Mouse (Mus musculus) kidney, embryonic 14.5 days (tissue): Measurements from ENCODE around the gene Fam120c. TPM values are rescaled to one million over a fixed set of nuclear protein-coding genes. Genes with fewer than 3 reads are reported as not detected.

ENCODE experiments used
- ATAC-seq: fragments of 200-750 bp; cut with Nextera tagmentation; 2 replicates; pipeline ENCODE4 v1.8.0; 2017; ENCODE audit warnings: moderate number of reproducible peaks, mild to moderate bottlenecking, moderate TSS enrichment, moderate library complexity; ENCODE audit not compliant: low FRiP score, low TSS enrichment
- H3K27ac ChIP-seq: fragments of 300-500 bp; sonication (generic); 2 replicates; pipeline ENCODE4 v1.5.1; 2014; ENCODE audit warnings: low read depth, mild to moderate bottlenecking, low read length, moderate library complexity, mixed read lengths
- H3K27me3 ChIP-seq: fragments of 300-500 bp; sonication (generic); 2 replicates; pipeline ENCODE4 v1.6.1; 2014; ENCODE audit warnings: mild to moderate bottlenecking, low read length; ENCODE audit not compliant: control insufficient read depth, insufficient read depth
- H3K36me3 ChIP-seq: fragments of 300-500 bp; sonication (generic); 2 replicates; pipeline ENCODE4 v1.6.1; 2014; ENCODE audit warnings: low read length, mixed read lengths; ENCODE audit not compliant: control insufficient read depth, insufficient read depth
- H3K4me1 ChIP-seq: fragments of 300-500 bp; sonication (generic); 2 replicates; pipeline ENCODE4 v1.6.1; 2014; ENCODE audit warnings: low read length, mixed read lengths; ENCODE audit not compliant: control insufficient read depth, insufficient read depth
- H3K4me2 ChIP-seq: fragments of 300-500 bp; sonication (generic); replicated peaks from 2 replicates; pipeline ENCODE4 v1.6.1; 2014; ENCODE audit warnings: low read depth, mild to moderate bottlenecking, low read length
- H3K4me3 ChIP-seq: fragments of 300-500 bp; sonication (generic); 2 replicates; pipeline ENCODE4 v1.5.1; 2014; ENCODE audit warnings: mild to moderate bottlenecking, low read length
- H3K9ac ChIP-seq: fragments of 300-500 bp; sonication (generic); 2 replicates; pipeline ENCODE4 v1.6.1; 2014; ENCODE audit warnings: low read depth, mild to moderate bottlenecking, low read length, moderate library complexity
- H3K9me3 ChIP-seq: fragments of 300-500 bp; sonication (generic); 2 replicates; pipeline ENCODE4 v1.6.1; 2016; ENCODE audit warnings: low read length; ENCODE audit not compliant: control insufficient read depth
- WGBS: fragments of 180-500 bp; shearing (Covaris S2); extraction: QIAGEN DNeasy Blood & Tissue Kit; methylation state at CpG from one replicate; pipeline ENCODE4 v1.1.7; 2014; 5-methylcytosine and 5-hydroxymethylcytosine counted together
- polyA plus RNA-seq: library from polyadenylated mRNA; unstranded; fragments of >200 nt; fragmentation: Nextera tagmentation; extraction: Ambion mirVana; gene quantifications from 2 replicates; pipeline ENCODE4 v1.2.1, GENCODE M21; 2014

The Fam120c gene
- 2.8 and 4.8 TPM in 2 replicates for polyA plus RNA-seq

DNA sequence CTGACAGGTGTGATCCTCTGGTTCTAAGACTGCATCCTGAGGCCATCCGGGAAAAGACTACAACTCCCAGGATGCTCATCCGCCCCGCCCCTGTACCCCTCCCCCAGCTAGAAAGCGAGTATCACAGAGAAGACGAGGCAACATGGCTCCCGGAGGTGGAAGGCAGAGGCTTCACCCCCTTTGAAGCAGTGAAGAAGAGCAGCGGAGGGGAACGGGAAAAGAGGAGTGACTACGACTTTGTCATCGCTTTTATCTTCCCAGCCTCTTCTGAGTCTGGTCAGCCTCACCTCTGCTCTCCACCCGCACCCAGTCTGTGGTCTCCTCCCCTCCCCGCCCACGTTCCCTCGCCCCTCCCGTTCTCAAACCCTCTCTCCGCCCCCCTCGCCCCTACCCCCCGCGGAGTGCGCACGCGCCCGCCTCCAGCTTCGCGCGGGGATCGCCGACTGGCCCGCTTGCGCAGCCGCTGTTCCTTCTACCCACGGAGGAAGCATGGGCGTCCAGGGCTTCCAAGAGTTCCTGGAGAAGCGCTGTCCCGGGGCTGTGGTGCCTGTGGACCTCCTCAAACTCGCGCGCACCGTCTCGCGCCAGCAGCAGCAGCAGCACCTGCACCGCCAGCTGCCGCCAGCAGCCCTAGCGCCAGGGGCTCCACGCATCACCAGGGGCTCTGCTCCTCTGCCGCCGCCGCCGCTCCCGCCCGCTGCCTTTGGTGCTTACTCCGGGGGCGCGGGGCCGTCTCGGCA lies at the start of gene Fam120c:
Gene Fam120c, plus strand, starts transcription at position 415 of the 740 bp plus-strand sequence.
- Histone ChIP-seq H3K36me3 (no peaks in the 10 kb centered on the region), H3K4me3 (peak within 1 kb of the TSS; percentile 67), H3K4me2 (peak within 1 kb of the TSS; percentile 62), H3K27ac (peak within 1 kb of the TSS; percentile 62; the same call in 1 of the 2 replicates), H3K9ac (peak within 1 kb of the TSS; percentile 66), H3K9me3 (no peaks in the 10 kb centered on the region), H3K4me1 (no peaks in the 10 kb centered on the region), H3K27me3 (no peaks in the 10 kb centered on the region)
- WGBS, result 27% methylated on average over 46 of the region's 56 CpGs
- peak; percentile 96 for ATAC-seq

DNA sequence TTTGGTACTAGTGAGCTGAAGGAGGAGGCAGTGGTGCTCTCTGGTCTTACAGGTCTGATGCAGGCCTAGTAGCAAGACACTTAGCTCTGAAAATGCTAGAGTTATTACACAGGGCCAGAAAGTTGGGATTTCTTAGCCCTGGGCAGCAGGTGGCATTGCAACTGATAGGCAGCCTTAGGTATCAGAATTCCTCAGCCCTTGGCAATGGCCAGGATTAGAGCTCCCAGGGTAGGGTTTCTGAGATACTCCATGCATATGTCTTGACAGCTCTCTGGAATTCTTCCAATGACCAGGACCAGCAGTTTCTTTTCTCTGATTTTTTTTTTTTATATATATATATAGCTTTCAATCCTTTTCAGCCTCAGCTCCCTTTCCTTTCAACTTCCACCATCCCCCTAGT lies 45.6 kb upstream of the Fam120c start:
- Histone ChIP-seq H3K9ac (no peak overlapping the region), H3K27me3 (no peaks in the 10 kb centered on the region), H3K4me2 (no peak overlapping the region), H3K4me1 (no peaks in the 10 kb centered on the region), H3K27ac (no peak overlapping the region), H3K4me3 (no peak overlapping the region), H3K36me3 (no peaks in the 10 kb centered on the region), H3K9me3 (no peaks in the 10 kb centered on the region)
- ATAC-seq, result no peak

DNA sequence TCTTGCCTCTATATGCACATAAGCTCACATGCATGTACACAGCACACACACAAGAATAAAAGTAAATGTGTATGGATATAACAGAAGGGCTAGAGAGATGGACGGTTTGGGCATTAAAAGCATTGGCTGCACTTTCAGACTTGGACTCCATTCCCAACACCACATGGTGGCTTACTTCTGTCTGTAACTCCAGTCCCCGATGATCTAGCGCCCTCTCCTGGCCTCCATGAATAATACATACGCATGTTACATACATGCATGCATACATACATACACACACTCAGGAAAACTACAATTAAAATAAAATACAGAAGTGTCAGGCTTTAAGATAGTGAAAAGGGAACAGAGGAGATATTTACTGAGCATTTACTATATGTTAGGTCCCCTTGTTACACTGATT lies 30.2 kb upstream of the Fam120c start:
- no peak overlapping the region for H3K27ac ChIP-seq
- no peaks in the 10 kb centered on the region for H3K36me3 ChIP-seq
- H3K9me3 ChIP-seq, result no peaks in the 10 kb centered on the region
- no peaks in the 10 kb centered on the region for H3K4me1 ChIP-seq
- no peak overlapping the region for H3K9ac ChIP-seq
- no peaks in the 10 kb centered on the region for H3K27me3 ChIP-seq
- H3K4me2 ChIP-seq, result no peak overlapping the region
- WGBS, result 78% methylated on average over 4 of the region's 4 CpGs
- no peak overlapping the region for H3K4me3 ChIP-seq
- no peak for ATAC-seq

DNA sequence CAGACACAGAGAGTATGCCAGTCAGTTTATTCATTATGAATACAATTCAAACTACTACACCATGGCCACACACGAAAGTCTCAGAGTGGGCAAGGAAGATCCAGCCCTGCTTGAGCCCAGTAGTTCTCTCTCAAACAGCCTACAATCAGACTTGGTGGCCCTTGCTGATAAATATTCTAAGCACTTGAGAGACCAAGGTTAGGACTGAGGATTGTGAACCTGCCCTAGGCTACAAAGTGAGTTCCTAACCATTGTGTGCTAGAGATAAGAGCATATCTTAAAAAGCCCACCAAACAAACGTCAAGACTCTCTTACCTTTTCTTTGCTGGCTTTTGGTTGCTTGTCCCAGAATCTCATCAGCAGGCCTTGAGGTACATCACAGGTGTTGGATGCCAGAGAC lies 10.4 kb upstream of the Fam120c start:
- Histone ChIP-seq H3K27ac (no peak overlapping the region), H3K9me3 (no peaks in the 10 kb centered on the region), H3K4me2 (no peak overlapping the region), H3K4me1 (no peaks in the 10 kb centered on the region), H3K27me3 (0 out of 2 replicates have a peak, but pooled peaks cover 2% of the 10 kb centered on the region), H3K9ac (no peak overlapping the region), H3K36me3 (no peaks in the 10 kb centered on the region), H3K4me3 (no peak overlapping the region)
- WGBS, result 75% methylated on average over 2 of the region's 2 CpGs
- ATAC-seq, result no peak

- WGBS, result 74% methylated on average over 4 of the region's 4 CpGs
- Histone ChIP-seq H3K4me3 (no peak overlapping the region), H3K36me3 (no peaks in the 10 kb centered on the region), H3K27ac (no peak overlapping the region), H3K9ac (no peak overlapping the region), H3K27me3 (0 out of 2 replicates have a peak, but pooled peaks cover 2% of the 10 kb centered on the region), H3K4me1 (no peaks in the 10 kb centered on the region), H3K9me3 (no peaks in the 10 kb centered on the region), H3K4me2 (no peak overlapping the region)
- no peak for ATAC-seq
These were observed 6.2 kb upstream of the Fam120c start for GRCm38 (mm10) chrX:151337804-151338203.

- Histone ChIP-seq H3K9ac (peak overlapping the region; percentile 66), H3K9me3 (no peaks in the 10 kb centered on the region), H3K27me3 (no peaks in the 10 kb centered on the region), H3K4me2 (peak overlapping the region; percentile 62), H3K4me3 (peak overlapping the region; percentile 67), H3K27ac (peak overlapping the region; percentile 62; the same call in 1 of the 2 replicates), H3K4me1 (no peaks in the 10 kb centered on the region), H3K36me3 (no peaks in the 10 kb centered on the region)
- ATAC-seq, result peak; percentile 60
- 19% methylated on average over 28 of the region's 33 CpGs for WGBS
These were observed 568 bp downstream of the Fam120c start for GRCm38 (mm10) chrX:151344501-151344984.

- Histone ChIP-seq H3K36me3 (no peaks in the 10 kb centered on the region), H3K9ac (0 out of 2 replicates have a peak overlapping the region, but pooled peaks have one; percentile 66), H3K9me3 (no peaks in the 10 kb centered on the region), H3K27me3 (no peaks in the 10 kb centered on the region), H3K27ac (no peak overlapping the region), H3K4me2 (peak overlapping the region; percentile 62), H3K4me1 (no peaks in the 10 kb centered on the region), H3K4me3 (peak overlapping the region; percentile 67)
- 44% methylated on average over 11 of the region's 11 CpGs for WGBS
- no peak for ATAC-seq
These were observed 1.6 kb downstream of the Fam120c start for GRCm38 (mm10) chrX:151345333-151346125.

DNA sequence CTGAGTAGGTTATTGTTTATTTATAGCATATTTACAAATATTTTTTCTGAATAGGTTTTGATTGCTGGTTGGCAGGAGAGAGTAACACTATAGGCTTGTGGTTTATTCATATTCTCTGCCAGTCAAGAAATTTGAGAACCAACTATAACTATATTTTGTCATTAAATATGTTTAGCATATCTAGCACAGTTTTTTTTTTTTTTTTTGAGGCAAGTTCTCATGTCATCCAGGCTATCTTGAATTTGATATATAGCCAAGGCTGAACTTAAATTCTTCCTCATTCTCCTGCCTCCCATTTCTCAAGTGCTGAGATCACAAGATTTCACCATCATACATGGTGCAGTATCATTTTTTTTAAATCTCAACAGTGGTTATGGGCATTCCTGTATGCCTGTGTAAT lies 3.3 kb downstream of the Fam120c start:
- no peaks in the 10 kb centered on the region for H3K9me3 ChIP-seq
- H3K9ac ChIP-seq, result no peak overlapping the region
- no peaks in the 10 kb centered on the region for H3K36me3 ChIP-seq
- H3K4me3 ChIP-seq, result no peak overlapping the region
- H3K27me3 ChIP-seq, result no peaks in the 10 kb centered on the region
- no peak overlapping the region for H3K4me2 ChIP-seq
- no peak overlapping the region for H3K27ac ChIP-seq
- no peaks in the 10 kb centered on the region for H3K4me1 ChIP-seq
- ATAC-seq, result no peak

DNA sequence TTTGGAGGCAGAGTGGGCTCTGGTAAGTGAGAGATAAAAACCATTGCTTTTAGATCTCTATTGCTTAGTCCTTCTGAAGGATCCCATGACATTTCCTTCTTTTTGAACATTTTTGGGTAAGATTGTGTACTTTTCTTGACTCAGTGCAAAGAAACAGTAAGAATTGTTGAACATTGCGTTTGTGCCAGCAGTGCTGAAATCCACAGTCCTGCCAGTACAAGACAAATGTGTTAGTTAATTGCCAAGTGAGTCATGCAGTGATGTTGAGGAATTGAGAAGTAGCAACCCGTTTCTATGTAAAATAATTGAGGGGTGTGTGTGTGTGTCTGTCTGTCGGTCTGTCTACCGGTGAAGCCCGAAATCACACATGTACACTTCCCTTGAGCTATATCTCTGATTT lies 5.3 kb downstream of the Fam120c start:
- Histone ChIP-seq H3K27ac (no peak overlapping the region), H3K4me1 (no peaks in the 10 kb centered on the region), H3K4me3 (no peak overlapping the region), H3K36me3 (no peaks in the 10 kb centered on the region), H3K9ac (no peak overlapping the region), H3K4me2 (no peak overlapping the region), H3K9me3 (no peaks in the 10 kb centered on the region), H3K27me3 (no peaks in the 10 kb centered on the region)
- 89% methylated on average over 5 of the region's 5 CpGs for whole genome bisulfite sequencing
- ATAC-seq, result no peak
